Mouse (Mus musculus) left cerebral cortex, adult 8-10 months (tissue): ENCODE results near the gene Gm12169. TPM values are rescaled to one million over a fixed set of nuclear protein-coding genes. Genes with fewer than 3 reads are reported as not detected.

Source experiments
- total RNA-seq, 4 experiments: library from RNA; stranded (reverse); gene quantifications; 2 replicates each; pipeline ENCODE4 v1.2.4; 2022

Gene Gm12169
- total RNA-seq, 4 experiments from 2014 or later: not detected

Other genes with a start within 250 kb of the Gm12169 start
- 100 to 1,000 TPM; 534 to 625 (median 593) TPM for gene Cyfip2, start 211.4 kb upstream of the Gm12169 start, total RNA-seq
- 1 to 10 TPM in 1 of 4 experiments, under 1 TPM in 3; 0.64 to 1.1 (median 0.72) TPM for gene Itk, start 134.7 kb upstream of the Gm12169 start, total RNA-seq
- not detected for gene Fam71b, start 127.7 kb upstream of the Gm12169 start, total RNA-seq
- gene Med7, start 87.3 kb upstream of the Gm12169 start, total RNA-seq: 10 to 100 TPM; 22.7 to 31.2 (median 25.8) TPM
- 10 to 100 TPM in 1 of 4 experiments, 1 to 10 TPM in 3; 3.0 to 12.0 (median 6.1) TPM for gene Havcr2, start 69.3 kb upstream of the Gm12169 start, total RNA-seq
- not detected for gene BC053393, start 47.3 kb downstream of the Gm12169 start, total RNA-seq
- gene Dppa1, start 105.0 kb downstream of the Gm12169 start, total RNA-seq: not detected
- not detected for gene Timd2, start 182.8 kb downstream of the Gm12169 start, total RNA-seq
- gene Havcr1, start 210.9 kb downstream of the Gm12169 start, total RNA-seq: not detected